Comparison of ENCODE assay signal across 11 mouse cellular contexts in the genomic region with DNA sequence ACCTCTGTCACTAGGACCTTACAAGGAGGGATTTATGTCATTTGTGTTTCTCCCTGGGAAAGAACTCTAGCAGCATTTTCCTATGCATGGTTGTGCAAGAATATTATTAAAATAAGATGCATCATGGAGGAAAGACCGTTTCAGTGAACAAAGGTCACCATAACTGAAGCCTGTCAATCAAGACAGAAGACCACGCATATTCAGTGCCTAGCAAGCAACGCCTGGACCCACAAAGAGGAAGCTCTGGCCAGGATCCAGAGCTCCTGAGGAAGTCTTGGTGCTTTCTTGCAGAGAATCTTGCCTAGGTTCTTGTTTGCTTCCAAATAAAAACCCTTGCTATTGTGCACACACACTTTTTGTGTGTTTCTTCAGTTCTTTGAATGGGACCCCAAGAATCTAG.
"Had no signal": no experiment of that assay in that cellular context is flagged by ENCODE, and none has a peak within 500 bp of the region (broad histone marks: within the 10 kb centered on the region; RNA-seq: fewer than 3 reads in every experiment).

No protein-coding gene starts in this region.

- H3K27ac ChIP-seq: intestine, embryonic 15.5 days; kidney, embryonic 15.5 days; left cerebral cortex, adult 2 months; limb, embryonic 10.5 days; liver, embryonic 12.5 days; midbrain, embryonic 12.5 days had no signal

- DNase-seq: kidney, adult 18-20 months; kidney, postnatal 14 days; right cerebral cortex, postnatal 14 days; thymus, postnatal 36 days had no signal

- H3K4me3 ChIP-seq: intestine, embryonic 15.5 days; kidney, embryonic 15.5 days; left cerebral cortex, adult 2 months; limb, embryonic 10.5 days; liver, embryonic 12.5 days; midbrain, embryonic 12.5 days had no signal

- H3K36me3 ChIP-seq: intestine, embryonic 15.5 days; kidney, embryonic 15.5 days; limb, embryonic 10.5 days; liver, embryonic 12.5 days; midbrain, embryonic 12.5 days had no signal

- ATAC-seq: intestine, embryonic 15.5 days; liver, embryonic 12.5 days; midbrain, embryonic 16.5 days had no signal

- H3K4me2 ChIP-seq: intestine, embryonic 15.5 days; kidney, embryonic 15.5 days; liver, embryonic 12.5 days; midbrain, embryonic 12.5 days had no signal

- H3K27me3 ChIP-seq: intestine, embryonic 15.5 days; kidney, embryonic 15.5 days; liver, embryonic 12.5 days had no signal

- H3K9ac ChIP-seq: intestine, embryonic 15.5 days; kidney, embryonic 15.5 days; liver, embryonic 12.5 days; midbrain, embryonic 12.5 days had no signal

- H3K4me1 ChIP-seq: liver, embryonic 12.5 days had no signal

- H3K9me3 ChIP-seq: intestine, embryonic 15.5 days; kidney, embryonic 15.5 days; limb, embryonic 10.5 days; liver, embryonic 12.5 days; midbrain, embryonic 12.5 days had no signal
